Mouse (Mus musculus) midbrain, postnatal 0 days (tissue): ENCODE measurements around the gene Myh7. TPM values are rescaled to one million over a fixed set of nuclear protein-coding genes. Genes with fewer than 3 reads are reported as not detected.

Source experiments
- ATAC-seq: fragments of 200-750 bp; cut with Nextera tagmentation; 2 replicates; pipeline ENCODE4 v1.8.0; 2017; ENCODE audit warnings: moderate number of reproducible peaks, mild to moderate bottlenecking, moderate TSS enrichment, moderate library complexity; ENCODE audit not compliant: low FRiP score
- DNase-seq: peaks from one replicate; pipeline ENCODE4 v3.0.0-alpha.2; 2015; ENCODE audit warnings: low spot score
- H3K27ac ChIP-seq: fragments of 300-500 bp; sonication (generic); 2 replicates; pipeline ENCODE4 v1.5.1; 2014; ENCODE audit warnings: low read depth, mild to moderate bottlenecking, low read length, mixed read lengths
- H3K27me3 ChIP-seq: fragments of 300-500 bp; sonication (generic); 2 replicates; pipeline ENCODE4 v1.6.1; 2014; ENCODE audit warnings: low read length, control low read depth, mixed read lengths; ENCODE audit not compliant: insufficient read depth
- H3K36me3 ChIP-seq: fragments of 300-500 bp; sonication (generic); 2 replicates; pipeline ENCODE4 v1.6.1; 2014; ENCODE audit warnings: low read length, control low read depth, mixed read lengths; ENCODE audit not compliant: insufficient read depth
- H3K4me1 ChIP-seq: fragments of 300-500 bp; sonication (generic); 2 replicates; pipeline ENCODE4 v1.6.1; 2014; ENCODE audit warnings: mild to moderate bottlenecking, control low read depth, antibody characterized with exemption, low read length, mixed read lengths; ENCODE audit not compliant: insufficient read depth
- H3K4me2 ChIP-seq: fragments of 300-500 bp; sonication (generic); 2 replicates; pipeline ENCODE4 v1.6.1; 2014; ENCODE audit warnings: low read depth, mild to moderate bottlenecking, low read length, mixed read lengths; ENCODE audit not compliant: poor library complexity, severe bottlenecking
- H3K4me3 ChIP-seq: fragments of 300-500 bp; sonication (generic); 2 replicates; pipeline ENCODE4 v1.5.1; 2014; ENCODE audit warnings: low read depth, mild to moderate bottlenecking, low read length, moderate library complexity
- H3K9ac ChIP-seq: fragments of 300-500 bp; sonication (generic); replicated peaks from 2 replicates; pipeline ENCODE4 v1.6.1; 2014; ENCODE audit warnings: mild to moderate bottlenecking, low read length, moderate library complexity, mixed read lengths; ENCODE audit not compliant: poor library complexity, severe bottlenecking
- H3K9me3 ChIP-seq: fragments of 300-500 bp; sonication (generic); 2 replicates; pipeline ENCODE4 v1.6.1; 2016; ENCODE audit warnings: low read length, control low read depth
- CTCF ChIP-seq: IDR thresholded peaks from 2 replicates; pipeline ENCODE4 v1.5.1; 2016; ENCODE audit warnings: antibody characterized with exemption, mild to moderate bottlenecking
- WGBS: fragments of 180-500 bp; shearing (Covaris S2); extraction: QIAGEN DNeasy Blood & Tissue Kit; methylation state at CpG from one replicate; pipeline ENCODE4 v1.1.7; 2014; 5-methylcytosine and 5-hydroxymethylcytosine counted together
- polyA plus RNA-seq: library from polyadenylated mRNA; unstranded; fragments of >200 nt; fragmentation: Nextera tagmentation; extraction: Ambion mirVana; gene quantifications from 2 replicates; pipeline ENCODE4 v1.2.1, GENCODE M21; 2015
- total RNA-seq: library from RNA; depleted of rRNA; stranded (reverse); fragments of >200 nt; gene quantifications from 2 replicates; pipeline ENCODE4 v1.2.3, GENCODE M21; 2014

Gene Myh7
- total and polyA plus RNA-seq, 2 experiments from 2014 or later = 3.2 to 9.6 TPM

DNA sequence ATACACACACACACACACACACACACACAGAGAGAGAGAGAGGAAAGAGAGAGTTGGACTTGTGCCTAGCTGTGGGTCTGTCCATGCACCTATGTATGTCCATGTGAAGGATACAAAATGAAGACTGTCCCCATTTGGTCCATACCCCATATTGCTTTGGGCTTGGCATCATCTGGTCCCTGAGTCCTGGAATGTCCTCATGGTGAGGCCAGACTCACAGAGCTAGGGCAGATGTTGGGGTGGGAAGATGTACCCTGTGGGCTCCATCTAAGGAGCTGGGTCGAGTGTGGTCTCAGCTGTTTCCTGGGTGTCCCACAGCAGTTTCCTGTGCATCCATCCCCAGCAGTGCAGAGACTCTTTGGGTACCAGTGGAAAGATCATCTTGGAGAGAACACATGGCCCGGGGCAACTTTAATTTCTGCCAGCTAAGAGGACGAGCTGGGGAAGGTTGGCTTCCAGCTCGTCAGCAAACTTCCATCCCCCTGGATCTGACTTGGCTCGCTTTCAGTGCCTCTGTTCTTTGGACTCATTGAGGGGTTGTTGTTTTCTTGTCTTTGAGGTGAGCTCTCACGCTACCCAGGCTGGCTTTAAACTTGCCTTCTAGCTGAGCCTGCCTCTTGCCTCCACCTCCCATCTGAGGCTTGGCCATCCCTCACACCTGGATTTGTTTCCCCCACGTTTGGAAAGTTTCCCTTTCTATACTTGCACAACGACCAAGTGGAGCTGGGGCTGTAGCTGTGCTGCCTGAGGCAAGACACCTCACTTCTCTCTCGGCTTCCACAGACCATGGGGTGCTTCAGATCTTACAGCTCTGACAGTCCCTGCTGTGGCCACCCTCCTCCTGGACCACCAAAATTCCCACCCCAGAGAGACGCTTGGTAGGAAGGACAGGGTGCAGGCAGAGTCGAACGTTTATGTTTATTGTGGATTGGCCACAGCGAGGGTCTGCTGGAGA is 53.1 kb downstream of the Myh7 start:
- no peak for DNase-seq
- Histone ChIP-seq H3K27ac (no peak overlapping the region), H3K36me3 (no peaks in the 10 kb centered on the region), H3K9ac (no peak overlapping the region), H3K4me3 (no peak overlapping the region), H3K4me1 (no peaks in the 10 kb centered on the region), H3K27me3 (no peaks in the 10 kb centered on the region), H3K4me2 (no peak overlapping the region), H3K9me3 (no peaks in the 10 kb centered on the region)
- no peak for TF ChIP-seq CTCF
- WGBS = 64% methylated on average over 13 of the region's 13 CpGs
- ATAC-seq = no peak

DNA sequence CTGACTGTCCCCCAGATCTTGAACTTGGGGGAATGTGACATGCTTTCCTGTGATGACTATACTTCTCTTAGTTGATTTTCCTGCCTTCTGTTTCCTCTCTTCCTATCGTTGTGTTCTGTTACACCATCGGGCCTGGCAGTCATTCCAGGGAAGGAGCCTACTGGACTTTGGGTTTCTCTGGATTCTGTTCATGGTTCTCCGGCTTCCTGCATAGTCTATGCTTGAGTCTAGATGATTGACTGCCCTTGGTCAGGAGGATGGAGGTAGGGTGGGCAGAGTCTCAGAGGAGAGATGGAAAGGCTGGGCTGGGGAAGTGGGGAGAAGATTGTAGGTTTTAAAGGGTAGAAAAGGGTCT is 54.3 kb downstream of the Myh7 start:
- no peak overlapping the region for H3K4me2 ChIP-seq
- DNase-seq = no peak
- no peak overlapping the region for H3K27ac ChIP-seq
- no peak for ATAC-seq
- no peak overlapping the region for H3K4me3 ChIP-seq
- H3K9me3 ChIP-seq = no peaks in the 10 kb centered on the region
- no peak for TF ChIP-seq CTCF
- WGBS = 82% methylated on average over 3 of the region's 3 CpGs
- no peaks in the 10 kb centered on the region for H3K27me3 ChIP-seq
- H3K36me3 ChIP-seq = no peaks in the 10 kb centered on the region
- no peaks in the 10 kb centered on the region for H3K4me1 ChIP-seq
- no peak overlapping the region for H3K9ac ChIP-seq

DNA sequence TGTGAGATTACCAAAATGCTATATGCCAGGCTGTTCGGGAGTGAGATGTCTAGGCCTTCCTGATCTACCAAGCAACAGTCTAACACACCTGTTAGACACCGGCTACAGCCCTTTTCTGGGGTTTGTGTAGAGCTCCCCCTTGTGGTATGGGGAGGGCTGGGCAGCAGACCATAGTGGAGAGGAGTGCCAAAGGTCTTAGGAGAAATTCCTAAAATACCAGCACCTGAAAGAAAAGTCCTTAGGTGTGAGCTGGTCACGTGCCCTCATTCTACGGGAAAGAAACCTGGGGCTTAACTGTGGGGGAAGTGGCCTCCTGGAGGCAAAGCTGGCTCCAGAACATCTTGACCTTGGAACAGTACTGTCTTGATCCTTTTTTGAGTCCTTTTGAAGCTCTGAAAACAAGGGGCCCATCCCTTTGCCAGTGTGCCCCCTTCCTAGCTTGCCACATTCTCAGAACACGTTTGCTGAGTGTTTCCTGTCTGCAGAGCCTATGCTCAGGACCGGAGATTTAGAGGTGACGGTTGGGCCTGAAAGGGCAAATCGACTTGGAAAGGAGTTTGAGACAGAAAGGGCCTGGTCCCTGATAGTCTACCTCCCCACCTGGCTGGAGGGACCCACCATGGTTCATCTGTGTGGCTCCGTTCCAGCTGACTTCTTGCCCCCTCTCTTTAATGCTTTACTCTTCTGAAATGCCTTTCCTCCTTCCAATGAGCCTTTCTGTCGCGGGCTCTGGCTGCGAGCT is 54.8 kb downstream of the Myh7 start:
- no peak overlapping the region for H3K9ac ChIP-seq
- H3K27ac ChIP-seq = no peak overlapping the region
- H3K4me2 ChIP-seq = no peak overlapping the region
- H3K4me1 ChIP-seq = no peaks in the 10 kb centered on the region
- H3K36me3 ChIP-seq = no peaks in the 10 kb centered on the region
- ATAC-seq (no peak), DNase-seq (peak; percentile 41)
- no peaks in the 10 kb centered on the region for H3K27me3 ChIP-seq
- WGBS = 61% methylated on average over 12 of the region's 12 CpGs
- TF ChIP-seq CTCF = peak; percentile 69
- no peak overlapping the region for H3K4me3 ChIP-seq
- H3K9me3 ChIP-seq = no peaks in the 10 kb centered on the region

DNA sequence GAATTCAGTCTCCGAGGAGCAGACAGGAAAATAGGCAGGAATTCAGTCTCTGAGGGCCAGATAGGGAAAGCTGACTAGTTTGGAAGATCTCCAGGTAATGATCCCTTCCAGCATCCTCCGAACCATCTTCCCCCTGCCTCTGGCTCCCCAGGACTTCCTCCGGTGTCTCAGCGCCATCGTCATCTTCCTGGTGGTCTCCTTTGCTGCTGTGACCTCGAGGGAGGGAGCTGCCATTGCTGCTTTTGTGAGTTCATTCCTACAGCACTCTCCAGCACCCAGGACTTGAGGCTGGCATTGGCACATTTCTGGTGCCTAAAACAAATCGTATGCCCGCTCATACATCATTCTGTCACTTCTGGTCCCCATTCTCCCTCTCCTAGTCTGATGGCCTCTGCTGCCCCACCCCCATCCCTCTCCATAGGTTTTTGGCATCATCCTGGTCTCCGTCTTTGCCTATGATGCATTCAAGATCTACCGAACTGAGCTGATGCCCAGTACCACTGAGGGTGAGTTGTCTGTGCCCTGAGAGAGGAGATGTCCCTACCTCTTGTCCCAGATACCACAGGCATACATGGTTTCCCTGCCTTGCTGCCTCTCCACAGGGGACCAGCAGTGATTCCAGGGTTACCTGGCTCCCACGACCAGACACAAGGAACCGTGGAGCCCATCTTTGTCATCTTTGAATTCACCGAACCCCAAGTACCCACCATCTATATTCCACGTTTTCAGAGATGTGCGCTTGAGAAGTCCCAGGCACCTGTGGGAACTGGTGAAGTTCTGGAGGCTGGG is 55.8 kb downstream of the Myh7 start:
- DNase-seq = no peak
- TF ChIP-seq CTCF = no peak
- no peak overlapping the region for H3K4me3 ChIP-seq
- no peaks in the 10 kb centered on the region for H3K4me1 ChIP-seq
- no peak overlapping the region for H3K27ac ChIP-seq
- no peaks in the 10 kb centered on the region for H3K36me3 ChIP-seq
- WGBS = 81% methylated on average over 15 of the region's 15 CpGs
- ATAC-seq = no peak
- no peak overlapping the region for H3K4me2 ChIP-seq
- no peak overlapping the region for H3K9ac ChIP-seq
- no peaks in the 10 kb centered on the region for H3K27me3 ChIP-seq
- no peaks in the 10 kb centered on the region for H3K9me3 ChIP-seq

DNA sequence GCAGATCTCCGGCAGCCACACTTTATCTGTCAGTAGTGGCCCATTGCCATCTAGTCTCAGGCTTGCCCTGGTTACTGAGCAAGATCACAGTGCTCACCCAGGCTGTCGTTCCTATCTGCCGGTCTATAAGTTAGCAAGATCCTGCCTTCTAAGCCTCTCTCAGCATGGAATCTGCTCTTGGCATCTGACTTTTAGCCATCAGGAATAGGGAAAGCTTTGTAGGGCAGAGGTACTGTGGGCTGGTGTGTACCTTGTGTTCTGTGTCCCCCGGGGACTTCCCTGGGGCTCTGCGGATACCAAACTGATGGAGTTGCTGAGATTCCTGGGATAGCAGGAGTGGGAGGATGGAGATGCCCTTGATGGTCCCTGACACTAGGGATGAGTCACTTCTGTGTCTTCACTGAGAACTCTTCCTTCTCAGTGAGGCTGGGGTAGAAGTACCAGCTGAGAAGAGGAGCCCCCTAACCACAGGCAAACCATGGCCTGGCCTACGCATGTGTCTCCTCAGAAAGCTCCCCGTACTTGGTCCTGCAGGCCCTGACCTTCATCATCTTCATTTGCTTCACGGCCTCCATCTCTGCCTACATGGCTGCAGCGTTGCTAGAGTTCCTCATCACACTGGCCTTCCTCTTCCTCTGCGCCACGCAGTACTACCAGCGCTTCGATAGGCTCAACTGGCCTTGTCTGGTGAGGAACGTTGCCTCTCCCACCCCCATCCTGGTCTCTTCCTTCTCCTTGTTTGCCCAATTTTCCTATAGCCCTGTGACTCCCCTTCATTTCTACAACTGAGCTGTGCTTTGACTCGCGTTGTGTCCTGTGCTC is 56.9 kb downstream of the Myh7 start:
- H3K36me3 ChIP-seq = no peaks in the 10 kb centered on the region
- H3K27me3 ChIP-seq = no peaks in the 10 kb centered on the region
- no peak overlapping the region for H3K4me2 ChIP-seq
- ATAC-seq (no peak), DNase-seq (no peak)
- no peaks in the 10 kb centered on the region for H3K9me3 ChIP-seq
- no peak overlapping the region for H3K4me3 ChIP-seq
- no peak overlapping the region for H3K9ac ChIP-seq
- no peaks in the 10 kb centered on the region for H3K4me1 ChIP-seq
- TF ChIP-seq CTCF = no peak
- no peak overlapping the region for H3K27ac ChIP-seq
- WGBS = 91% methylated on average over 16 of the region's 16 CpGs
